Mouse (Mus musculus) megakaryocyte, embryonic 14.5 days (primary cell): ENCODE results near the gene Ccnd3. TPM values are rescaled to one million over a fixed set of nuclear protein-coding genes. Genes with fewer than 3 reads are reported as not detected.

Experiments
- H3K27me3 ChIP-seq: replicated peaks from 2 replicates; pipeline ENCODE3; 2012; ENCODE audit warnings: inconsistent platforms
- H3K36me3 ChIP-seq: replicated peaks from 2 replicates; pipeline ENCODE3; 2012; ENCODE audit warnings: low read length, inconsistent platforms, mixed read lengths
- H3K4me1 ChIP-seq: 2 replicates; pipeline ENCODE4 v1.6.1; 2012; ENCODE audit warnings: inconsistent platforms
- H3K4me3 ChIP-seq: replicated peaks from 2 replicates; pipeline ENCODE3; 2012; ENCODE audit warnings: moderate library complexity, mild to moderate bottlenecking, inconsistent platforms
- H3K9me3 ChIP-seq: 2 replicates; pipeline ENCODE4 v1.6.1; 2012; ENCODE audit warnings: inconsistent platforms
- FLI1 ChIP-seq: IDR thresholded peaks from 2 replicates; pipeline ENCODE4 v1.6.1; 2012; ENCODE audit warnings: low read length, inconsistent platforms, mixed read lengths
- GATA1 ChIP-seq: IDR thresholded peaks from 3 replicates; pipeline ENCODE4 v1.6.1; 2012; ENCODE audit warnings: mixed read lengths, low read length, inconsistent platforms, borderline replicate concordance
- polyA plus RNA-seq: library from polyadenylated mRNA; stranded (reverse); fragments of >175 nt; gene quantifications from 2 replicates; pipeline ENCODE4 v1.2.3, GENCODE M21; 2012; ENCODE audit warnings: low replicate concordance; ENCODE audit not compliant: insufficient read depth

Ccnd3 gene
- polyA plus RNA-seq, 1 experiment, result 1,542 TPM

DNA sequence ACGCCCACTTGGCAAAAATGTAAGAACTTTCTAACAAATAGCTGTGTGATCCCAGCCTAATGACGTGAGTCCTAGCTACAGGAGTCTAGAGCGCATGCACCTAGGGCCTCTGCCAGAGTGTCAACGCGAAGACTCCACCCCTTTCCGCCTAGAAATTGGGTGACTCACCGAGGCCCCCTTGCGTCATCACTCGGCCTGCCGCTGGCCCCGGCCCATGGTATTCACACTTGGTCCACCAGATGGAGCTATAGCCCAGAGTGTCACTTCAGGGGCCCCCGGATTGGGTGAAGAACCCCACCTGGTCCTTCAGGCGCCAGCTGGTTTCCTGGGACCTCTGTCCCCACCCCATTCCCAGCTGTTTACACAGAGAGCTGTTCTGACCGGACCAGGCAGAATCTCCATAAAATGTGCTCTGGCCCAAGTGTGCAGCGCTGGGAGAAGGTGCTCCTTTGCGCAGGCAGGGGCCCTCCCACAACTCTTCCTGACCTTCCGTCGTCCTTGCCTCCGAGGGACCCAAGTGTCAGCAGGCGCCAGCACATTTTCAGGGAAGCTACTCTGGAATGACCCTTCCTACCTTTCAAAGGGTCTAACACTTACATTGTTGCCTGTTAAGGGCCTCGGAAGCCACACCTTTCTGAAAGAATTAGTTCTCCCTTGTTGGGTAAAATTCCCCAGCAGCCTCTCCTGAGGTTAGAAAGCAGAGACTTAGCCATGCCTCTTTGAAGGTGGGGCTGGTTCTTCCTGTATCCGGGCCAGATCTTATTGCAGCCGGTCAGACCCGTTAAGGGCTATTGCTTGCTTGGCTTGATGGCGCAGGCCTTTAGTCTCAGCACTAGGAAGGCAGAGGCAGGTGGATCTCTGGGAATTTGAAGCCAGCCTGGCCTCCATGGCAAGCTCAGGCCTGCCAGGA, 6.5 kb downstream of the Ccnd3 start:
- Histone ChIP-seq H3K36me3 (peaks cover 52% of the 10 kb centered on the region), H3K4me3 (peak overlapping the region; percentile 94), H3K27me3 (no peaks in the 10 kb centered on the region), H3K4me1 (peaks cover 80% of the 10 kb centered on the region), H3K9me3 (no peaks in the 10 kb centered on the region)
- TF ChIP-seq GATA1, result no peak
- no peak for TF ChIP-seq FLI1

DNA sequence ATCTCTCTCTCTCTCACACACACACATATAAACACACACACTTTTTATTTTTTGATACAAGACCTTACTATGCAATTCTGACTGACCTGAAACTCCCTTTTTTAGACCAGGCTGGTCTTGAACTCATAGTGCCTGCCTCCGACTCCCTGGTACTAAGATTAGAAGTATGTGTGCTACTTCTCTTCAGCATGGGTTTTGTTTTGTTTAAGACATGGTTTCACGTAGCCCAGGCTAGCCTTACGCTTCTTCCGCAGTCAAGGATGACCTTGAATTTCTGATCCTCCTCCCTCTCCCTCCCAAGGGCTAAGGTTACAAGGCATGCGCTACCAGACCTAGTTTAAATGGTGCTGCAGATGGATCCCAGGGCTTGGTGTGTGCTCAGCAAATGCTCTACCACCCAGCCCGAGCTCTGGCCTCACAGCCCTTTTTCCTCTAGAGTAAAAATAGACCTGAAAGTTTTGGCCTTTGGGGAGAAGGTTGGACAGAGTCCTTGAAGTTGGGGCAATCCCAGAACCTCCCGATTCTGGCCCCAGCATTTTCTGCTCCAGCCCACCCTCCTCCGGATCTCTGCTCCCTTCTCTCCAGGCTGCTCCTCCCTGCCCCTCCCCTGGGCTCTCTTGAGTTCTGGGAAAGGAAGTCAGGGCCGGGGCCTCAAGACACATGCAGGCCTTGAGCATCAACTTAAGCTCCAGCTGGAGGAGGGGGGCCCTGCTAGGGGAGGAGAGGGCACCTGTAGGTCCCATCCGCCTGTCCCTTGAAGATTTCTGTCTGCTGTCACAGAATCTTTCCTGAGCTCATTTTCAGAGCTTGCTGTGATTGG, 8.3 kb downstream of the Ccnd3 start:
- peaks cover 56% of the 10 kb centered on the region for H3K36me3 ChIP-seq
- no peaks in the 10 kb centered on the region for H3K9me3 ChIP-seq
- peak overlapping the region; percentile 69 for H3K4me3 ChIP-seq
- peaks cover 78% of the 10 kb centered on the region for H3K4me1 ChIP-seq
- H3K27me3 ChIP-seq, result no peaks in the 10 kb centered on the region
- TF ChIP-seq FLI1 (no peak), GATA1 (no peak)

- no peak for TF ChIP-seq FLI1
- TF ChIP-seq GATA1, result no peak
- Histone ChIP-seq H3K27me3 (no peaks in the 10 kb centered on the region), H3K9me3 (no peaks in the 10 kb centered on the region), H3K4me3 (peak overlapping the region; percentile 3), H3K36me3 (peaks cover 62% of the 10 kb centered on the region), H3K4me1 (peaks cover 84% of the 10 kb centered on the region)
Observed at GRCm38 (mm10) chr17:47515180-47515844, 10.5 kb downstream of the Ccnd3 start.

DNA sequence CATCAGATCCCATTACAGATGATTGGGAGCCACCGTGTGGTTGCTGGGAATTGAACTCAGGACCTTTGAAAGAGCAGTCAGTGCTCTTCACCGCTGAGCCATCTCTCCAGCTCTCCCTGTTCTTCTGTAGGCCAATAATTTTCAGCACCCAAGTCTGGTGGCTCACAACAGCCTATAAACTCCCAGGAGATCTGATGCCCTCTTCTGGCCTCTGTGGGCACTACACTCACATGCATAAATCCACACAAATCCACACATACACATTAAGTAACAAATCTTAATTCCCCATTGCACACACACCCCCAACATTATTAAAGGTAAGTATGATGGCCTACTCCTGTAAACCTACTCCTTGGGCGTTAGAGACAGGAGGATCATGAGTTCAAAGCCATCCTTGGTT, 11.4 kb downstream of the Ccnd3 start:
- Histone ChIP-seq H3K4me1 (peaks cover 88% of the 10 kb centered on the region), H3K36me3 (peaks cover 65% of the 10 kb centered on the region), H3K4me3 (no peak overlapping the region), H3K9me3 (no peaks in the 10 kb centered on the region), H3K27me3 (no peaks in the 10 kb centered on the region)
- TF ChIP-seq FLI1 (no peak), GATA1 (no peak)

GRCm38 (mm10) chr17:47518205-47518604, 13.4 kb downstream of the Ccnd3 start:
- Histone ChIP-seq H3K4me3 (no peak overlapping the region), H3K36me3 (peaks cover 61% of the 10 kb centered on the region), H3K9me3 (no peaks in the 10 kb centered on the region), H3K27me3 (no peaks in the 10 kb centered on the region), H3K4me1 (peaks cover 88% of the 10 kb centered on the region)
- TF ChIP-seq FLI1, result no peak
- TF ChIP-seq GATA1, result no peak

DNA sequence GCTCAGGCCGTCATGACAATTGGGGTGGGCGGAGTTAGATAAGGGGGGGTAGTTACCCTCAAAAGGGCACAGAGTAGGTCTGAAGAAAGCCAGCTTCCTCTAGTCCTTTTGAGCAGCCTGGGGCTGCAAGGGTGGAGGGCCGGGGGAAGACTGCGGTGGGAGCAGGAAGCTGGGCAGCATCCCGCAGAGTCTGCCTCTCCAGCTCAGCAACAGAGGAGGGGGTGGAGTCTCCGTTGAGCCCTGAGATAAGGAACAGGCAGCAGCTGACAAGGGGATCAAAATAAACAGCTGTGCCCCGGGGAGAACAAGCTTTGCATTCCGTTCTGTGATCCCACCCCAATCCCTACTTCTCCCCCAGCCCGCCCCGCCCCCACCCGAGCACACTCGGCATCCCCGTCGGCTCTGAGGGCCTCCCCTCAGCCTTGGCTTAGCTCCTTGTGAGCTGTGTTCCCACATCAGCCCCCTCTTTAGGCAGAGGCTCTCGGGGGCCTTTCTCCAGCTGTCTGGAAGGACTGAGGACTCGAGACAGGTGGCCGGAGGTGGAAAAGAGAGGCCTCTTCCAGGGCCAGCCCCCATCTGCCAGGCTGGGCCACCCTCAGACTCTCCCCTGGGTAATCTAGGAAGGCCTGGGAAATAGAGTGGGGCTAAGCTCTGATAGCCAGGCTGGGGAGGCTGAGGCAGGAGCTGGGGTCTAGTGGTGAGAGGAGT, 16.9 kb downstream of the Ccnd3 start:
- TF ChIP-seq GATA1, result peak; percentile 90
- TF ChIP-seq FLI1, result 0 out of 2 replicates have a peak, but pooled peaks have one; percentile 29
- Histone ChIP-seq H3K36me3 (peaks cover 56% of the 10 kb centered on the region), H3K4me3 (peak overlapping the region; percentile 89), H3K4me1 (peaks cover 89% of the 10 kb centered on the region), H3K9me3 (no peaks in the 10 kb centered on the region), H3K27me3 (no peaks in the 10 kb centered on the region)

- peaks cover 89% of the 10 kb centered on the region for H3K4me1 ChIP-seq
- peaks cover 57% of the 10 kb centered on the region for H3K36me3 ChIP-seq
- H3K9me3 ChIP-seq, result no peaks in the 10 kb centered on the region
- H3K4me3 ChIP-seq, result peak overlapping the region; percentile 89
- TF ChIP-seq GATA1, result no peak
- no peak for TF ChIP-seq FLI1
- H3K27me3 ChIP-seq, result no peaks in the 10 kb centered on the region
Observed at GRCm38 (mm10) chr17:47522536-47522935, 17.7 kb downstream of the Ccnd3 start.

DNA sequence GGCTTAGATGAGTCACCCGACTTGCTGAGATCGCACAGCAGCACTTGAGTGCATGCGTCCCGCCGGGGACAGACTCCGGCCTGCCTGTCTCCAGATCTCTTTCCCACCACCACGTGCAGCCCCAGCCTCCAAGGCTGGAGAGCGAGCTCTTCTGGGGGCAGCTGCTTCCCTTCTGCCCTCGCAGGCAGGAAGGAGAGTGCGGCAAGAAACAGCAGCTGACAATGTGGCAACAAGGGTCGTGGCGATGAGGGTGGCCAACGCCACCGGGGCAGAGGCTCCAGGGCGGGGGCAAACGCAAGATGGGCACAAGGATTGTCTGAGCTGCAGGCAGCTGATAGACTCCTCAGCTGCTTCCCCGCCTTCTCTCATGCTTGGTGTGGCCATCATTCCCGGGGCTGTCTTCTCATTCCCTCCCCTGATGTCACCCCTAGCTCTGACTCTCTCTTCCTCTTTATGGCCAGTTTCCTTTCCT, 18.4 kb downstream of the Ccnd3 start:
- no peaks in the 10 kb centered on the region for H3K27me3 ChIP-seq
- H3K36me3 ChIP-seq, result peaks cover 56% of the 10 kb centered on the region
- no peak for TF ChIP-seq GATA1
- TF ChIP-seq FLI1, result no peak
- peaks cover 89% of the 10 kb centered on the region for H3K4me1 ChIP-seq
- peak overlapping the region; percentile 85 for H3K4me3 ChIP-seq
- no peaks in the 10 kb centered on the region for H3K9me3 ChIP-seq

GRCm38 (mm10) chr17:47524055-47524454, 19.2 kb downstream of the Ccnd3 start:
- peaks cover 57% of the 10 kb centered on the region for H3K36me3 ChIP-seq
- peak overlapping the region; percentile 85 for H3K4me3 ChIP-seq
- peaks cover 91% of the 10 kb centered on the region for H3K4me1 ChIP-seq
- H3K27me3 ChIP-seq, result no peaks in the 10 kb centered on the region
- TF ChIP-seq GATA1, result no peak
- TF ChIP-seq FLI1, result no peak
- no peaks in the 10 kb centered on the region for H3K9me3 ChIP-seq
